Mouse (Mus musculus): ENCODE results near the gene Etnk1.

- TF ChIP-seq CTCF (conservative IDR thresholded peaks at IDR 0.05 in 1 of 2, IDR thresholded peaks at IDR 0.05 in 1 of 2; ENCODE audit: low read depth in 2 of 2, low read length in 2 of 2) = no peak
- TF ChIP-seq E2F4 (IDR thresholded peaks at IDR 0.05; ENCODE audit: insufficient replicate concordance, low read depth, low read length) = no peak
- TF ChIP-seq POLR2A (IDR thresholded peaks at IDR 0.05; ENCODE audit: low read depth, low read length) = no peak
- no peak for TF ChIP-seq MAX (IDR thresholded peaks at IDR 0.05; ENCODE audit: low read length)
- TF ChIP-seq MAFK (IDR thresholded peaks at IDR 0.05; ENCODE audit: insufficient replicate concordance, low read length) = no peak
- TF ChIP-seq USF2 (conservative IDR thresholded peaks at IDR 0.05; ENCODE audit: low read depth, low read length) = no peak
- no peak for TF ChIP-seq ZC3H11A (IDR thresholded peaks at IDR 0.05; ENCODE audit: low read depth, low read length)
- no peak for TF ChIP-seq RCOR1 (conservative IDR thresholded peaks at IDR 0.05; ENCODE audit: low read depth, low read length)
- TF ChIP-seq JUND (conservative IDR thresholded peaks at IDR 0.05; ENCODE audit: low read depth, low read length) = no peak
- TF ChIP-seq ZNF384 (IDR thresholded peaks at IDR 0.05; ENCODE audit: low read depth, low read length) = no peak
- no peak for TF ChIP-seq HCFC1 (IDR thresholded peaks at IDR 0.05; ENCODE audit: low read depth, low read length)
- no peak for TF ChIP-seq EP300 (IDR thresholded peaks at IDR 0.05; ENCODE audit: low read length)
Observed at GRCm38 (mm10) chr6:143179181-143179580, 12.2 kb downstream of the Etnk1 start.

All from CH12.LX (cell line).